Mouse (Mus musculus) embryo, embryonic 10.5 days (tissue): ENCODE results near the gene Tnni3.

Source experiments
- DNase-seq: peaks from one replicate; pipeline ENCODE4 v3.0.0-alpha.2; 2015; ENCODE audit warnings: low spot score

Gene Tnni3

DNA sequence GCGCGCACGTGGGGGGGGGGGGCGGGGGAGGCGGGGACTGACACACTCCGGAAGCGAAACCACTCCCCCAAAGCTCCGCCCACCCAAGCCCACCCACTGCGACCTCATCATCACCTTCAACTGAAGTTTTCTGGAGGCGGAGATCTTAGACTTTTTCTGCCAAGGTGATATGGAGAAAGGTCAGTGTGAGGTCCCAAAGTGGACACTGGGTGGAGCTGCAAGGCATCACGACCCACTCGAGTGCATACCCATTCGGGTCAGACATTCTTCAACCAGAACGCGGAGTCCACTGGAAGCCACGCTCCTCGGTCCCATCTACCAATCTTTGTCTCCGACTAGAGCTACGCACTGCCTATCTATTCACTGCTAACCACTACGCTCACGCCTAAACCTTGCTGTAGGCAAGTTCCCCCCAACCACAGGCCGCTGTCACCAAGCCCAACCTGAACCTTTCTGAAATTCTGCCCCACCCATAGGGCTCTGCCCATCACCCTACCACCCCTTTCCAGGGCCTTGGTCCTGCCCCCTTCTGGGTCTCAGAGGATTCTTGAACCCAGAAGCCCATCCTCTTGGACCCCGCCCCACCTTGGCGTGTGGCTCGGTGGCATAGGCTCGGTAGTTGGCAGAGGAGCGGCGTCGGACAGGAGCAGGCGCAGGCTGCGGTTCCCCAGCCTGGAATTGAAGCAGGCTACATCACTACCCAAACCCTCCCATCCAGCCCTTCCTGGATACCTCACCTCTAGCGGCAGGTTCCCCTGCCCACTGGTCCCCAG, 2.6 kb downstream of the Tnni3 start:
- peak; percentile 51 for DNase-seq

DNA sequence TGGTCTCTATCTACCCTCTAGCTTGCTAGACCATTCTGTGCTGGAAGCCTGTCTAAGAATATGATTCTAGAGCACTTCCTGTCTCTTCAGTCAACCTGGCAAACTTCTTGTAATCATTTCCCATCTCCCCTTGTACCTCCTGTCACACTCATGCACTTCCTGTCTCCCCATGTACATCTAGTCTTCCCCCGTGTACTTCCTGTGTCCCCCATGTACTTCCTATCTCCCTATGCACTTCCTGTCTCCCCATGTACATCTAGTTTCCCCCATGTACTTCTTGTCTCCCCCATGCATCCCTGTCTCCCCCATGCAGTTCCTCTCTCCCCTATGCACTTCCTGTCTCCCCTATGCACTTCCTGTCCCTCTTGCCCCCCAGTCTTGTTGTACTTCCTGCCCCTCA, 5.5 kb downstream of the Tnni3 start:
- no peak for DNase-seq

DNA sequence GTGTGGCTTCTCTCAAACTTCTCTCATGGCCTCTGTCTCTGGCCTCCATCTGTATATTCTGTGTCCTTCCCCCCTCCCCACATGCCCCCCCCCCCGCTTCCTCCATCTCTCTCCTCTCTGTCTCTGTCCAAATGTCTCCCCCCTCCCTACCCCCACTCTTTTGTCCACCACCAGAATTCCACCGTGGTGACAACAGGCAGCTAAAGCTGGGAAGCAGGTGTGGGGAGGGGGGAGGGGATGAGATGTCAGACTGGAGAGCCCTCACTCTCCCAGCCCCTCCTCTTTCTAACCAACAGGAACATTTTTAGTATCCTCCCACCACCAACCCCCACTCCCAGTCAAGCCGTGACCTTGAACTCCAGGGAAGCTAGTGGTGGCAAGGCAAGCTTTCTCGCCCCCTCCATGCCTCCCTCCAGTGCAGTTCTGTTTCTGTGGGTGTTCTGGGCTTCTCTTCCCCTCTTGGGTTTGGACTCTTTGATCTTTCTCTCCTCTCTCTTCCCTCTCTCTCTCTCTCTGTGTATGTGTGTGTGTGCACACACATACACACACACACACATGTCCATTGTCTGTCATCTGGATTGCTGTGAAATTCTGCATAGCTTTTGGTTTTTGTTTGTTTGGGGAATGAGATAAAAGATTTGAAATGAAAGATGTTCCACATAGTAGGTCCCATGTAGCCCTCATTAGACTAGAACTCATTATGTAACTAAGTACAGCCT, 7.5 kb downstream of the Tnni3 start, which contains the start of gene Tnnt1:
Tnnt1 (minus strand) TSS at position 51 of the 719 bp plus-strand sequence.
- DNase-seq = peak; percentile 58

DNA sequence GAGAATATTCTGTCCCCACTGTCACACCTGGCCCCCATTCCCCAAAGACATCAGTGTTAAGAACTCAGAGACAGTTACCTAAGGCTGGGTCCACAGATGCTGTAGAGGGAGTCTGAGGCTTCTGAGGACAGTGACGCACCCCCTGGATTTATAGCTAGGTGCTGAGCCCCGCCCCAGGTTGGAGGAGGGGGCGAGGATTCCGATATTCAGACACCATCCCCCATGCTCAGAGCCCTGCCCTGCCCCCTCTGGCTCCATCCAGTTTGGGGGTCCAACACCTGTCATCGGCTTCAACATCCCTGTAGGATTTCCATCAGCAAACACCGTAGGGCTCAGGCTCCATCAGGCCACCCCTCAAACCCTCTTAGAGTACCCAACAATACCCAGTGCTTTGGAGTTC, 8.2 kb downstream of the Tnni3 start:
- no peak for DNase-seq

DNA sequence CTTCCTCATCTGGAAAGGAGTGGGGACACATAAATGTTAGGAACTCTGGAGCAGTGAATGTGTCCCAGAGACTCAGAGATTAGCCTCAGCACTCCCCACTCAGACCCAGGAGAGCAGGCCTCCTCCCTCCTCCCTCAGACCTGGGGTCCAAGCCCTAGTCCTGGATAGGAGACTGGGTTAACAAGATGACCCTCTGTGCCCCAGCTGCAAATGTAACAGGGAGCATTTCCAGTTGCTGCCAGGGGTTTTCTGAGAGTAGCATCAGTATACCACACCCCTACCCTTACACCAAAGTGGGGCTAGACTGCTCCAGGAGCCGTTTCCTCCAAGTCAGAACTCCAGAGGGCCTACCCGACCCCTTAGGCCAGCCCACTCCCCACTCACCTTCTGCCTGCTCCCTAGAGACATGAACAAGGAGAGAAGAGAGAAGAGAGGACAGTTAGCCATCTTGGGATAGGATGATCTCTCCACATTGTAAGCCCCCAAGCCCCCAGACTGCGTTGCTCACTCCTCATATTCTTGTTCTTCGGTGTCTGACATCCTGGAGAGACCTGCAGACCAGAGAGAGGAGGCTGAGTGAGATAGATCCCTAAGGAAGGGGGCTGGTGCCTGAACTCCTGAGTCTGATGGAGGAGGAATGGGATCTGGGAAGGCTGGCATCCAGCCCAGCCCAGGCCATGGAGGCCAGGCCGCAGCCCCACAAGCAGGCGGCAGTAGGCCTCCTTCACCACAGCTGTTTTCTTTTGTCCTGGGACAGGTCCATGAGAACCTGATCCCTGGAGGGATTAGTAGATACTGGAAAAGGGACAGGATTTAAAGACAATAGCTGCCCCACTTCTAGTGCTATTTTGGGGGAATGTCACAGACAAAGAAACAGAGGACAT, 10.0 kb downstream of the Tnni3 start:
- no peak for DNase-seq

DNA sequence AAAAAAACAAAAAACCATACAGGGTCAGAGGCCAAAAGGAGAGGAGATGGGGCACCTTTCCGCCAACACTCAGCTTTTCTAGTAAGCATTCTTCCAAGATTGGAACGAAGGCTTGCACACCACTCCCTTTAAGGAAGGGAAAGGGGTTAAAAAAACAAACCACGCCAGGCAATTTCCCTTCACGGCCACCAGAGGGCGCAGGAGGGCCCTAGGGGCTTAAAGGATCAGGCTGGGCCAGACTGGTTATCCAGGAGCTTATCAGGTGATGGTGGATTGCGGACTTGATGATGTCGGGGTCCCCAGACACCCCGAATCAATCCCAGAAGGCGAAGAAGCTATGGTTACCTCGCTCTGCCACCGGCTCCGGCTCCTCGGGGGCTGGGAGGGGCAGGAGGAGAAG, 10.8 kb downstream of the Tnni3 start:
- peak; percentile 76 for DNase-seq

DNA sequence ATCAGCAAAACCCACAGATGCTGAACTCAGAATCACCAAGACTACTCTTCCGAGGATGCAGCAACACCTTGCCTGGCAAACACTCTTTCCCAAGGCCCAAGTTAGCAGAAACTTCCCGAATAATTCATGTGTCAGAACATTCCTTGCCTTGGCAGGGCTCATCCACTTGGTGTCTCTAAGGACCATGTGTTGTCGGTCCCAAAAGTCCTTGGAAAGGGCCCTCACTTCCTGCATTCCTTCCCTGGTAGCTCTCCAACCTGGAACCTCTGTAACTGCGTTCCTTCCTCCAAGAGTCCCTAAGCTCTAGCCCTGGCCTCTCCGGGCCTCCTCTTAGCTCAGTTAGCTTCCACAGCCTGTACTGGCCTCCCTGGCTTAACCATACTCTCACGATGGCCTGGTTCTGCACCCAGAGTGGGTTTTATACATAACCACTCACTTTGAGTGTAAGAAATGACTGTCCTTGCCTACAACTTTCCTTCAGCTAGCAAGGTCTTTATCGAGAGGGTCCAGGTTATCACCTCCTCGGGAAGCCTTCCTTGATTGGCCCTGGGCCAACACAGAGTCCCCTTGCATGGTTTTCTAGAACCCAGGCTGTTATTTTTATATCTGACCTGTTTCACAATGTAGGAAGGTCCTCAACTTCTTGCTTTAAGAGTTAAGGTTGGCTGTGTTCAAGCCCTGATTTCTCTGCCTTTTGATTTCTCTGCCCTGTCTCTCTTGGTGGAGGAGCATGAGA, 12.4 kb downstream of the Tnni3 start:
- DNase-seq = no peak

DNA sequence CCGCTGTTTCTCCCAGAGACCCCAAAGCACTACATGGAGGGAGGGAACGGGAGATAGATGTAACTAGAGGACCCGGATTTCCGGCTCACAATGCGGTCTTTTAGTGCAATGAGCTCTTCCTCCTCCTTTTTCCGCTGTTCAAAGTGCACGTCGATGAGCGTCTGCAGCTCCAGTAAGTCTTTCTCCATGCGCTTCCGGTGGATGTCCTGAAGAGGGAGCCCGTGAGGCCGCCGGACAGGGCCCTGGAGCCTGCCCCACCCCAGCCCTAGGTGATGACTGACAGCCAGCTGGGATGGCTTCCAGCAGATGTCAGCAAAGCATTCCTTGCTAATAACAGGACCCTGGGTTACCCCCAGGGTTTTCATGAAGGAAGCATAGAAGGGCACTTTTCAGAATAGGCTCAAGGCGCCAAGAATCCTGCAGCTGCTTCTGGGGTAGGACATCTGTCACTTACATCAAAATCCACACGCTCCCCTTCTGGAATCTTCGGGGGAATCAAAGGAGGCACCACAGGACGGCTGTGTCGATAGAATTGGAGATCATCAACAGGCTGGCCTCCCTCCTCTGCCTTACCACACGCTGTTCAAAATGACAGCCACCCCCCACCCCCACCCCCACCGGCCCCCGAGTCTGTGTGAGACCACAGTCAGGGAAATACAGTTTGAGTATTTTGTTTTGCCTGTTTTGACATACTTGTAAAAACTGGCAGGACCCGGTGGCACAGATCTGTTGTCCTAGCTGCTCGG, 14.0 kb downstream of the Tnni3 start:
- peak; percentile 89 for DNase-seq

DNA sequence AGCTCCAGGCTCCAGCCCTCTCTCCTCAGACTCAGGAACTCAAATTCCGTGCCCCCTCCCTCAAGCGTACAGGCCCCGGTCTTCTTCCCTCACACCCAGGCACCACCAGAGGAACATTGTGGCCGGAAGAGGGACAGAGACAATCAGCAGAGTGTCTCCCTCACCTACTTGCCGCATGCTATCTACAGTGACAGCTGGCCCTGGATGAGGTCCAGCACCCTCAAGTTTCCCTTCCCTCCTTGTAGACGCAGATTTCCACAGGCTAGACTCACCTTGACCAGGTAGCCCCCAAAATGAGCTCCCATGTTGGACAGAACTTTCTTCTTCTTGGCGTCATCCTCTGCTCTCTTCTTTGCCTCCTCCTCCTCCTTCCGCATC, 15.3 kb downstream of the Tnni3 start:
- no peak for DNase-seq

DNA sequence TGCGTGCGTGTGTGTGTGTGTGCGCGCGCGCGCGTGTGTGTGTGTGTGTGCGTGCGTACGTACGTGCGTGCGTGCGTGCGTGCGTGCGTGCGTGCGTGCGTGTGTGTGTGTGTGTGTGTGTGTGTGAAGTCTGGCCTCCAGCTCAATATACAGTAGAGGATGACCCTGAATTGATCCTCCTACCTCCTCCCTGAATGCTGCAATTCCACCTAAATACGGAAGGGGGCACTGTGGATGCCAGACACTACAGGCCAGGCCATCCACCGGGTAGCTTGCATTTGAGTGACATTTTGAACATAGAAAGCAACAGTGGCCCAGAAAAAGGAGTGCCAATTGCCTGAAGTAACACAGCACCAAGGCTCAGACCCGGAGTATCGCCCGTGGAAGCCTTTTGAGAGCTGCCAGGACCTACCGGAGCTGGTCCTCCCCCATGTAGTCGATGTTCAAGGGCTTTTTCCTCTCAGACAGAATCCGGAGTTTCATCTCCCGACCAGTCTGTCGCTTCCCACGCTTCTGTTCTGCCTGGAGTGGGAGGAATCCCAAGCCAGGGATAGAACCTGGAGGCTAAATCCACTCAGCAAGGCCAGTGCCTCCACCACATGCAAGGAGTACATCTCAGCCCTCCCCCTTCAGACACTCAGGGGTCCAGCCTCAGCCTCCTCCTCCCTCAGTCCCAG, 15.8 kb downstream of the Tnni3 start:
- peak; percentile 22 for DNase-seq

DNA sequence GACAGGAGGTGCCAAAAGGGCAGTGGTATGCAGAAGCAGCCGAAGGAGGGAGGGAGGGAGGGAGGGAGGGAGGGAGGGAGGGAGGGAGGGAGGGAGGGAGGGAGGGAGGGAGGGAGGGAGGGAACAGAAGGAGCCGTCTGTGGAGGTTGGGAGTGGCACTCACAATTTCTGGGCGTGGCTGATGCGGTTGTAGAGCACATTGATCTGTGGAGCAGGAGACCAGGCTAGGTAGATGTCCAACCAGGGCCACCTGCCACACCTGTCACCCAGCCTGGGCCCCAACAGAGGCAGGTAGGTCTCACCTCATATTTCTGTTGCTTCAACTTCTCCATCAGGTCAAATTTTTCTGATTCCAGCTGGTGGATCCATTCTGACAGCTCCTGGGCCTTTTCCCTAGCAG, 16.8 kb downstream of the Tnni3 start:
- DNase-seq = no peak

DNA sequence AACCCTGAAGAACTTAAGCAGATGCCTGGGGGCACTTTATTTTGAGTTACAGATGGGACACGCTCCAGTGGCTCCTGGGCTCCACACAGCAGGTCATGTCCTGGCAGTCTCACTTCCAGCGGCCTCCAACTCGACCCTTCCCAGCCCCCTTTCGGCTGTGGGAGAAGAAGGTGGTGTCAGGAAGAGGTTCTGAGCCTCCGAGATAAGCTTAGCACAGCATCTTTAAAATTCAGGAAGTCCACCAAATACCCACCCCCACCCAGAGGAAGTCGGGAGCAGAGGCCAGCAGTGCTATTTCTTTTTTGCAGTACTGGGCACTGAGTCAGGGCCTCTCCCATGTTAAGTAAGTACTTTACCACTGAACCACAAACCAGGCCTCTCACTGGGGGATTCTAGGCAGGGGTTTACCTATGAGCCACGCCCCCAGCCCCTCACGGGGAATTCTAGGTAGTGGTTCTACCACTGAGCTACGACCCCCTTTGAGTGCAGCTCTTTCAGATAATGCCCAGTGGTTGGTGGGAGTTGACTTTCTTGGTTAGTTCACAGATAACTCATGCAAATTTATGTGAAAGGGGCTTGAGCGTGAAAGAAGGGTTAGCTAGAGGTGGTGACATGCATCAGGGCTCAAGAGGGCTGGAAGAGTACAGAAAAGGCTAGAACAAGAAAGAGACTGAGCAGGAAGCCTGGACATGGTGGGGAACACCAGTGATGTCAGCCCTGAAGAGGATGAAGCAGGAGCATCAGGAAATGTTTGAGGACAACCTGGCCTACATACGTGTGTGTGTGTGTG, 19.2 kb downstream of the Tnni3 start:
- no peak for DNase-seq

DNA sequence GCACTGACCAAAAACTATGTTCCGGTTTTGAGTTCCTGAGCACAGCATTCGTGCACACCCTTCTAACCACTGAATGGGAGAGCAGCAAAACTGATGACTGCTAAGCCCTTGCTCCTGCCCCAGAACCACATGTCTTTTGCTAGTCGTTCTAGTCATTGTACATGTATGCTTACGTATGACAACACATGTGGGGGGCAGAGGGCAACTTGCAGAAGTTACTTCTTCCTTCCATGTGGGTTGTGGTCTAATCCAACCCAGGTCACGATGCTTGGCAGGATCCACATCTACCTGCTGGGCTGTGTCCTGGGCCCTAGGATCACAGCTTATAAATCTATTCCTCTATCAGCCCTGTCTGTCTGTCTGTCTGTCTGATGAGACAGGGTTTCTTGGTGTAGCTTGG, 20.2 kb downstream of the Tnni3 start:
- DNase-seq = no peak

DNA sequence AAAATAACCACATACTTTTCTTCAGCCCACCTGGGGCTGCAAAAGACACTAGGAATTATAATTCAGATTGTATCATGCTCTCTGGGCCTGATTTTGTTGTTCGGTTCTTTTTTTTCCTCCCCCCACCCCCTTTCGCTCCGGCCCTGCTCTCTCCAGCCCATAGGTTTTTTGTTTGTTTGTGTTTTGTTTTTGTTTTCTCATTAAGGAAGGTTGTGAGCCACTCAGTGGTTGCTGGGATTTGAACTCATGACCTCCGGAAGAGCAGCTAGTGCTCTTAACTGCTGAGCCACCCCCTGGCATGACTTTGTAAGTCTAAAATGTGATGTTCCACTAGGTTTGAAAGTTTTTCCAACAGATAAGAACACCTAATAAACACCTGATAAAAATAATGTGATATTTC, 20.9 kb downstream of the Tnni3 start:
- no peak for DNase-seq

DNA sequence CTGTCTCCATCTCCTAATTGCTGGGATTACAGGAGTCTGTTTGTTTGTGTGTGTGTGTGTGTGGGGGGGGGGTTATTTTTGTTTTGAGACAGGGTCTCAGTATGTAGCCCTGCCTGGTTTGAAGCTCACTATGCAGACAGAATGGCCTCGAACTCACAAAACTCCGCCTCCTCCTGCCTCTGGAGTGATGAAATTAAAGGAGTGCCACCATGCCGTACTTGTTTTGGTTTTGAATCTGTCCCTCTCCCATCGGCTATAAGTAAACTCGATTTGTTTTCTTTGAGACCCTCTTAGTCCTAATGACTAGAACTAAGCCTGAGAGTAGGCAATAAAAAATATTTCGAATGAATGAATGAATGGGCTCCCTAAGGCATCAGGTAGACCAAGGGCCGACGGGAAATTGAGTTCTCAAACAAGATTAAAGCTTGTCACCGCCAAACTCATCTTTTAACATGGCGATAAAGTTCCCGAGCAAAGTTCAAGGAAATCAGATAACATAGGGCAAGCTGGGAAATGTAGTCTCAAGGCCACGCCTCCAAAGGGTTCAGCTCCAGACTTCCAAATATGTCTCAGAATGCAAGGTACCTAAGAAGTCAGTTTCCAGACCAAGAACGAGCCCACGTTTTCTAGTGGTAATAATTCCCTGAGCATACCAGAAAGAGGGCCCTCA, 21.5 kb downstream of the Tnni3 start:
- peak; percentile 81 for DNase-seq

DNA sequence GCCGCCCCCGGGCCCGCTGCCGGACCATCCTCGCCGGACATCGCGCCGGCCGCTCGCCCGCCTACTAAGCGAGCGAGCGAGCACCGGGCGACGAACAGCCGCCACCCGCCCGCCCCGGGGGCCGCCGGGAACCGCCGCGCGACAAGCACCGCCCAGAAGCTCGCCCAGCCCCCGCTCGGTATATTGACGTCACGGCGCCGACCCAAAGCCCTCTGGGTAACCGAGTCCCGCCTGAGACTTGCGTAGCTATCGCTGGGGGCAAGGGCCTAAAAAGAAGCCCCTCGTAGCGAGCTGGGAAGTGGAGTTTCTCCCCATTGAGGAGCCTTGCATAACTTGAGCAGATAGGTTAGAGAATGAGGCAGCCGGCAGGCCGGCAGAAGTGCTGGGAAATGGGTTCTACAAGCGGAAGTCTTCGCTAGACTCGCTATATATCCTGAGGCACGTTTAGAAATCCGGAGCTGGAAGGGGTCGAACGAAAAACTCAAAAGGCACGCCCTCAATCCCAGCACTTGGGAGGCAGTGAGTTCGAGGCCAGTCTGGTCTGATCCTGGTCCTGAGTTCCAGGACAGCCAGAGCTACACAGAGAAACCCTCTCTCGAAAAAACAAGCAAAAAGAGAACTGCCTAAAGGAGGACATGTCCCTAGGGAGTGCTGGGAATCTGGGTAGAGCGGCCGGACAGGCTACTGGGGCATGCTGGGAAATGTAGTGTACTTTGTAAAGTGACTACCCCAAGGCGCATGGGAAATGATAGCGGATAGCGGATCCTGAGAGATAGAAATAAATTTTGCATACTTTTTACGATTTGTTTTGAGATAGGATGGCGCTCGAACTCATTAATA, 22.3 kb downstream of the Tnni3 start, which contains the start of gene Ppp1r12c:
Ppp1r12c (minus strand) TSS at position 123 of the 840 bp plus-strand sequence.
- DNase-seq = peak; percentile 96

DNA sequence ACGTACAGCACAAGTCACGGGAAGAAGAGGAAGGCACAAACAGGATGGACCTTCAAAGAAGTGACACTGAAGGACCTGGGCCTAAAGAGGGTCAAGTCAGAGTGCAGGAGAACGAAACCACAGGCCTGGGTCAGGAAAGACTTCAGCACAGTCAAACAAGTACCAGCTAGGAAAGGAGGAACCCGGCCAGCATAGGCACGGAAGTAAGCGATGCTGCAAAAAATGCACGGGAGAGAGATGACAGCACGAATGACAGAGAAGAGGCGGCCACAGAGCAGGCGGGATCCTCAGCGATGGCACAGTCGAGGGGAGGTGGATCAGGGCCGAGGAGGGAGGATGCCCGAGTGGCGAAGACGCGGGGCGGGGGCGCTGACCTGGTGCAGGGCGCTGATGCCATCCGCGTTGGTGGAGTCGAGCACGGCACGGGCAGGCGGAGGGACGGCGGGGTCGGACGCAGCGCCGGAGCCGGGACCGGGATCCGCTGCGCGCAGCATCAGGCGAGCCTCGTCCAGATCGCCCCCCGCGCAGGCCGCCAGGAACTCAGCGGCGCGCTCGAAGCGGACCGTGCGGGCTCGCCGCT, 23.0 kb downstream of the Tnni3 start:
- peak; percentile 31 for DNase-seq

DNA sequence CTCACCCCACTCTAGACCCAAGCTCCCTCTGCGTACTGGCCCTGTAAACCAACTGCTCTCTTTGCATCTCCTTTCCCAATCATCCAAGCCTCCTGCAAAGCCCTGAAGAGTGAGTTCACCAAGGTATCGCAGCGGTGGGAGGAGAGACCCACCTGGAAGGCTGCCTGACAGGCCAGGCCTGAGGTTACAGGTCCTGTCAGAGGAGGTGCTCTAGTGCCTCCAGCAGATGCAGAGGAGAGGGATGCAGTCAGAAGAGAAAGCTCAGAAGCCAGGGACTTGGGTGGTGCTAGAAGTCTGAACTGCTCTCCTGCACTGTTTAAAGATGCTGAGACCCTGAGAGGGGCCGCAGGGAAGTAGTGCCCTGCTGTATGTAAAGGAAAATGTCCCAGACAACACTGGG, 25.0 kb downstream of the Tnni3 start:
- no peak for DNase-seq
